Mouse (Mus musculus) hindbrain, embryonic 12.5 days (tissue): ENCODE results near the gene Lbhd2. TPM values are rescaled to one million over a fixed set of nuclear protein-coding genes. Genes with fewer than 3 reads are reported as not detected.

Experiments
- ATAC-seq: fragments of 200-750 bp; cut with Nextera tagmentation; 2 replicates; pipeline ENCODE4 v1.8.0; 2017; ENCODE audit warnings: moderate TSS enrichment; ENCODE audit not compliant: low FRiP score
- H3K27ac ChIP-seq: fragments of 300-500 bp; sonication (generic); 2 replicates; pipeline ENCODE4 v1.5.1; 2016; ENCODE audit warnings: mild to moderate bottlenecking
- H3K27me3 ChIP-seq: fragments of 300-500 bp; sonication (generic); 2 replicates; pipeline ENCODE4 v1.6.1; 2016; ENCODE audit warnings: mild to moderate bottlenecking
- H3K36me3 ChIP-seq: fragments of 300-500 bp; sonication (generic); 2 replicates; pipeline ENCODE4 v1.6.1; 2016; ENCODE audit warnings: mild to moderate bottlenecking
- H3K4me1 ChIP-seq: fragments of 300-500 bp; sonication (generic); 2 replicates; pipeline ENCODE4 v1.6.1; 2016
- H3K4me2 ChIP-seq: fragments of 300-500 bp; sonication (generic); replicated peaks from 2 replicates; pipeline ENCODE4 v1.6.1; 2016; ENCODE audit warnings: mild to moderate bottlenecking
- H3K4me3 ChIP-seq: fragments of 300-500 bp; sonication (generic); 2 replicates; pipeline ENCODE4 v1.5.1; 2016; ENCODE audit warnings: mild to moderate bottlenecking
- H3K9ac ChIP-seq: fragments of 300-500 bp; sonication (generic); 2 replicates; pipeline ENCODE4 v1.6.1; 2016; ENCODE audit warnings: mild to moderate bottlenecking, moderate library complexity
- H3K9me3 ChIP-seq: fragments of 300-500 bp; sonication (generic); replicated peaks from 2 replicates; pipeline ENCODE4 v1.6.1; 2016; ENCODE audit warnings: mild to moderate bottlenecking
- WGBS: fragments of 180-500 bp; shearing (Covaris S2); methylation state at CpG from one replicate; pipeline ENCODE4 v1.1.7; 2016; 5-methylcytosine and 5-hydroxymethylcytosine counted together
- polyA plus RNA-seq: library from polyadenylated mRNA; unstranded; fragments of >200 nt; fragmentation: Nextera tagmentation; extraction: Ambion mirVana; gene quantifications from 2 replicates; pipeline ENCODE4 v1.2.1, GENCODE M21; 2016

The Lbhd2 gene
- polyA plus RNA-seq, 1 experiment from 2014 or later: 0.45 TPM

DNA sequence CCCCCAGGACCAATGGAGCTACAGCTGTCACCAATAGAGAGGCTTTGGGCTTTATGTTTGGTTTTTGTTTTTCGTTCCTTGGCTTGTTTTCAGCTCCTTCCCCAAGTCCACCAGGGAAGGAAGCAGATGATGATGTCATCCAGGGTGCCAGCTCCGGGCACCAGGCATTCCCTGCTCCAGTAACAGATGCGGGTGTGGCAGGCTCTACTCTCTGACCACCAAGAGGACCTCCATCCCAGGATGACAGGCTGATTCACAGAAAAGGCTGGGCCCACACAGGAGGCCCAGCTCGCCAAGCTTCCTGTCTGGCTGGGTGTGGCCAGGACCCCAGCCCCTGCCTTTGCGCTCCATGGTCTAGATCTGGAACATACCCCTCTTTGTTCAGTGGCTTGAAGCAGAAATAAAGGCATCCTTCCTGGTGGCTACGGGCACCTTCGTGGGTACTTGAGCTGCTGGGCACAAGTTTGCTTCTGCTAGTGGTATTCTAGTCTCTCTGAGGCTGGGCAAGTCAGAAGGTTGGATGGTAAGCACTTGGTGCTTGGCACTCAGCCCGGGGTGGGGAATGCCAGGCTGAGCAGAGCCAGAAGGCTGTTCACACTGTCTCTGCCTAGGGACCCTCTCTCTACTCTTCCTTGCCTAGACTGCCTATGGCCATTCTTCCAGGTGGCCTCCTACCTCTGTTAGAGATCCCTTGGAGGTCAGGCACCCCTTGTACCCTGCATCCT lies 5.2 kb downstream of the Lbhd2 start:
- no peaks in the 10 kb centered on the region for H3K36me3 ChIP-seq
- no peak overlapping the region for H3K4me3 ChIP-seq
- H3K9ac ChIP-seq: no peak overlapping the region
- 77% methylated on average over 8 of the region's 8 CpGs for WGBS
- H3K4me1 ChIP-seq: peaks cover 23% of the 10 kb centered on the region
- no peak overlapping the region for H3K27ac ChIP-seq
- no peak overlapping the region for H3K4me2 ChIP-seq
- H3K9me3 ChIP-seq: no peaks in the 10 kb centered on the region
- H3K27me3 ChIP-seq: peaks cover 41% of the 10 kb centered on the region
- no peak for ATAC-seq

DNA sequence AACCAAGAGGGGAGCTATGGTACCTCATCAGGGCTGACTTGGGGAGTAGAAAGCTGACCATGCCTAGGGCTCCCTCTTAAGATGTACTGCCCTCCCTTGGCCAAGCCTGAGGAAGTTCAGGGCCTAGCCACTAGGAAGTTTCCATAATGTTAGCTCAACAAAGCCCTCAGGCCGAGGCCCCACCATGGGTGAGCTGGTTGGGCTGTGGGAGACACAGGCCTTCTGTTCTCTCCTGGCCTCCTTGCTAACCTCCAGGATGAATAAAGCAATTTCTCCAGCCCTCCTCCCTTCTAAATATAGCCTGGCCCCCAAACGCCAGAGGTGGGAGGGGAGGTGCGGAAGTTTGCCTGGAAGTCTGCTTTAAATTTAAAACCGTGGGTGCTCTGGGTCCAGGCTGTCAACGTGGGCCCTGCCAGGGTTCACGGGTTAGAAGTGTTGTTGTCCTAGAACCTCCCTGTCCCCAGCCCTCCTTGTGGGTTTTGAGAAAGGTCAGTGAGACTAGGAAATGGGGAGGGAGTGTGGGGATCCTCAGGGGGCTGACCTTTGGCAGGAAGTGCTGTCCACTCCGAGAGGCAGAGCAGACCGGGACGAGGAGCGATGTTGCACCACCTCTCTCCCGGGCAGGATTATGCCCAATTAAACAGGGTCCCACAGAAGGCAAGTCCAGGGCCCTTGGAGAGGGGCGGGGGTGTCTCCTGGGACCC lies 6.1 kb downstream of the Lbhd2 start:
- WGBS: 22% methylated on average over 12 of the region's 12 CpGs
- Histone ChIP-seq H3K36me3 (no peaks in the 10 kb centered on the region), H3K9ac (peak overlapping the region; percentile 60), H3K27ac (no peak overlapping the region; the same call in 1 of the 2 replicates), H3K9me3 (no peaks in the 10 kb centered on the region), H3K27me3 (peaks cover 37% of the 10 kb centered on the region), H3K4me3 (peak overlapping the region; percentile 32), H3K4me1 (peaks cover 31% of the 10 kb centered on the region), H3K4me2 (peak overlapping the region; percentile 50)
- ATAC-seq: no peak; the same call in 1 of the 2 replicates

DNA sequence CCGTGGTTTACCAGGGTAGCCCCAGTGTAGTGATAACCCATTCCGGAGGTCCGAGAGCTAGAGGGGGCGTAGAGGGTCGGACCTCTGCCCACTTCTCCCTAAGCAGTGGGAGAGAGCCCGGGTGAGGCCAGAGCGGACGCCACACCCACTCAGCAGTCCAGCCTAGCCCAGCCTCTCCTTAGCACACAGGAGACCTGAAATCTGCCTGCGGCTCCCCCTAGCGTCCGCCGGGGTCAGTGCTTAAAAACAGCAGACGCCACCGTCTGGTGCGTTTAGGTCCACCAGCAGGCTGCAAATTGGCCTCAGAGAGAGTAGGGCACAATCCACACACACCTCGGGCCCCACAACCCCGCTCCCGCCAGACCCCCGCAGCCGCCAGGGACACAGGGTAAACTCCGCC lies 6.7 kb downstream of the Lbhd2 start:
- peaks cover 33% of the 10 kb centered on the region for H3K27me3 ChIP-seq
- H3K4me1 ChIP-seq: peaks cover 33% of the 10 kb centered on the region
- peak; percentile 81 for ATAC-seq
- H3K4me2 ChIP-seq: peak overlapping the region; percentile 50
- H3K9ac ChIP-seq: peak overlapping the region; percentile 60
- no peaks in the 10 kb centered on the region for H3K36me3 ChIP-seq
- 2% methylated on average over 21 of the region's 21 CpGs for WGBS
- peak overlapping the region; percentile 32 for H3K4me3 ChIP-seq
- H3K9me3 ChIP-seq: no peaks in the 10 kb centered on the region
- no peak overlapping the region; the same call in 1 of the 2 replicates for H3K27ac ChIP-seq

- peak within 1 kb of the TSS; percentile 12 for H3K4me3 ChIP-seq
- peaks cover 24% of the 10 kb centered on the region for H3K4me1 ChIP-seq
- 2% methylated on average over 17 of the region's 17 CpGs for WGBS
- no peak within 1 kb of the TSS for H3K27ac ChIP-seq
- peak; percentile 33 for ATAC-seq
- no peaks in the 10 kb centered on the region for H3K9me3 ChIP-seq
- H3K27me3 ChIP-seq: peaks cover 44% of the 10 kb centered on the region
- peak within 1 kb of the TSS; percentile 38; the same call in 1 of the 2 replicates for H3K9ac ChIP-seq
- peak within 1 kb of the TSS; percentile 48 for H3K4me2 ChIP-seq
- H3K36me3 ChIP-seq: no peaks in the 10 kb centered on the region
Observed at GRCm38 (mm10) chr12:111416921-111417779, 10.5 kb downstream of the Lbhd2 start, which contains the start of gene Exoc3l4. TSS of gene Exoc3l4 (plus strand) at chr12:111417017.

- H3K9ac ChIP-seq: no peak overlapping the region
- H3K9me3 ChIP-seq: no peaks in the 10 kb centered on the region
- no peak overlapping the region for H3K27ac ChIP-seq
- no peaks in the 10 kb centered on the region for H3K36me3 ChIP-seq
- ATAC-seq: no peak
- 82% methylated on average over 5 of the region's 5 CpGs for WGBS
- H3K4me2 ChIP-seq: no peak overlapping the region
- H3K27me3 ChIP-seq: peaks cover 71% of the 10 kb centered on the region
- H3K4me1 ChIP-seq: peaks cover 20% of the 10 kb centered on the region
- H3K4me3 ChIP-seq: no peak overlapping the region
Observed at GRCm38 (mm10) chr12:111419918-111420317, 13.3 kb downstream of the Lbhd2 start.

DNA sequence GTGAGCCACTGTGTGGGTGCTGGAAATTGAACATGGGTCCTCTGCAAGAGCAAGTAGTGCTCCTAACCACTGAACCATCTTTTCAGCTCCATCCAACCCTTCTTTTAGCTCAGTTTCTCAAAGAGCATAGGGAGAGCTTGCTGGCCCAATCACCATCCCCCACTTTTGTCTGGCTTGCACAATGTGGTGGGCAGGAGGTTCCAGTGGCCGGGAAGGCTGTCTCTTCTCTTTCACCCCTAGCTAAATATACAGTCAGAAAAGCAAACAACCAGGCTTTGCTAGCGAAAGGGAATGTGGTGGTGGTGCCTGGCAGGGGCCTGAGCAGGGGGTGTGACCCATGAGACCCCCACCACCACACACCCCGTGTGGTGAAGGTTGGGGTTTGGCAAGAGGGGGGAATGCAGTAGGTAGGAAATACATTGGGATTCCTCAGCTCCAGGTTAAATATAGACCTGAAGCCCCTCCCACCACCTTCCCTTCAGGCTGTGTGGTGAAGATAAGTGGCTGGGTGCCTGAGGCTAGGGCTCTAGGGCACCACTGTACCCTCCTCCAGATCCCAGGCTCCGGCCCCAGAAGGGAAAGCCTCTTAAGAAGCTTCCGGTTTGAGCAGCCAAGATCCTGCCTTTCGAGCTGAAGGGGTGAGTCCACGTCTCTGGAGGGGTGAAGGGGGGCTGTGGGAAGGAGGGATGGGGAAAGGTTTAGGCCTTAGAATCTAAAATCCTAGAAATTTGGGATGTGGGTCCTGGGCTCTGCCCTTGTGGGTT lies 14.5 kb downstream of the Lbhd2 start:
- no peaks in the 10 kb centered on the region for H3K9me3 ChIP-seq
- no peak overlapping the region for H3K9ac ChIP-seq
- no peaks in the 10 kb centered on the region for H3K36me3 ChIP-seq
- no peak overlapping the region for H3K4me3 ChIP-seq
- H3K4me1 ChIP-seq: peaks cover 20% of the 10 kb centered on the region
- no peak for ATAC-seq
- H3K27ac ChIP-seq: no peak overlapping the region
- H3K27me3 ChIP-seq: peaks cover 82% of the 10 kb centered on the region
- 56% methylated on average over 7 of the region's 7 CpGs for WGBS
- H3K4me2 ChIP-seq: no peak overlapping the region

DNA sequence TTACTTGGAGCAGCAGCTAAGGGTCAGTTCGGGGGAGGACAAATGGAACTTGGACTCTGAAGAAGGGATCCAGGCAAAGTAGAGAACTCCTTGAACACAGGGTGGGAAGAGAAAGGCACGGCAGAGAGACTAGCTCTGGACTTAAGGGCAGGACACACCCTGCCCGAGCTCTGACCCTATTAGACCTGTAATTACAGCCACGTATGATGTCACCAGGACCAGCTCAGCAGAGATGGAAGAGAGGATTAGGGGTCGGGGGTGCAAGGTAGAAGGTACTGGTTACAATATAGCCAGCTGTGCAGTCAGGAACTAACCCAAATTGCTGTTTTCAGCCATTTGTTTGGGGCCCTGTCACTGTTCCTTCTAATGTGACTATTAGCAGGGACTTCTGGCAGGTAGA lies 16.2 kb downstream of the Lbhd2 start:
- WGBS: 49% methylated on average over 5 of the region's 5 CpGs
- Histone ChIP-seq H3K36me3 (no peaks in the 10 kb centered on the region), H3K4me1 (peaks cover 6% of the 10 kb centered on the region; the same call in 1 of the 2 replicates), H3K4me3 (0 out of 2 replicates have a peak overlapping the region, but pooled peaks have one; percentile 23), H3K27ac (no peak overlapping the region), H3K27me3 (peaks cover 87% of the 10 kb centered on the region), H3K4me2 (no peak overlapping the region), H3K9me3 (no peaks in the 10 kb centered on the region), H3K9ac (no peak overlapping the region)
- ATAC-seq: no peak

- Histone ChIP-seq H3K9me3 (no peaks in the 10 kb centered on the region), H3K9ac (0 out of 2 replicates have a peak overlapping the region, but pooled peaks have one; percentile 42), H3K27ac (no peak overlapping the region), H3K4me1 (peaks cover 9% of the 10 kb centered on the region), H3K36me3 (no peaks in the 10 kb centered on the region), H3K27me3 (peaks cover 93% of the 10 kb centered on the region), H3K4me2 (peak overlapping the region; percentile 47), H3K4me3 (peak overlapping the region; percentile 23)
- WGBS: 6% methylated on average over 43 of the region's 43 CpGs
- ATAC-seq: no peak
Observed at GRCm38 (mm10) chr12:111423570-111424129, 17.0 kb downstream of the Lbhd2 start.

DNA sequence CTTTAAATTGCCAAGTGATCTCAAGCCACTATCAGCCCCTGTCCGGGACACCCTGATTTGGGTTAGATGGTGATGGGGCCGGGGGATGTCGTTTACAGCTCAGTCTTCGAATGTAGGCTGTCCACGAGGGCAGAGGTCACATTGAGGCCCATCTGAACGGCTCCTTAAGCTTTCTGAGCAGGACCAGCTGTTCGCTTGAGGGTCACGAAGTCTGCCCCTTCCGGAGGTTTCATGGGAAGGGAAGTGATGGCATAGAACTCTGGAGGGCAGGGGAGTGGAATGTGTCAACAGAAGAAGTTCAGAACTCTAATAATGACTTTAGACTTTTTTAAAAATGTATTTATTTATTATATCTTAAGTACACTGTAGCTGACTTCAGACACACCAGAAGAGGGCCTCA lies 17.9 kb downstream of the Lbhd2 start:
- H3K36me3 ChIP-seq: no peaks in the 10 kb centered on the region
- H3K4me3 ChIP-seq: no peak overlapping the region
- 15% methylated on average over 9 of the region's 9 CpGs for WGBS
- no peaks in the 10 kb centered on the region for H3K9me3 ChIP-seq
- no peak overlapping the region for H3K9ac ChIP-seq
- H3K4me2 ChIP-seq: no peak overlapping the region
- no peak overlapping the region for H3K27ac ChIP-seq
- ATAC-seq: no peak
- H3K4me1 ChIP-seq: peaks cover 18% of the 10 kb centered on the region
- peaks cover 93% of the 10 kb centered on the region for H3K27me3 ChIP-seq

- Histone ChIP-seq H3K9me3 (no peaks in the 10 kb centered on the region), H3K4me2 (no peak overlapping the region), H3K4me1 (peaks cover 25% of the 10 kb centered on the region), H3K27ac (no peak overlapping the region), H3K9ac (no peak overlapping the region), H3K36me3 (no peaks in the 10 kb centered on the region), H3K4me3 (no peak overlapping the region), H3K27me3 (peaks cover 93% of the 10 kb centered on the region)
- 3% methylated on average over 15 of the region's 15 CpGs for WGBS
- 0 out of 2 replicates have a peak, but pooled peaks have one; percentile 6 for ATAC-seq
Observed at GRCm38 (mm10) chr12:111425258-111425657, 18.6 kb downstream of the Lbhd2 start.

DNA sequence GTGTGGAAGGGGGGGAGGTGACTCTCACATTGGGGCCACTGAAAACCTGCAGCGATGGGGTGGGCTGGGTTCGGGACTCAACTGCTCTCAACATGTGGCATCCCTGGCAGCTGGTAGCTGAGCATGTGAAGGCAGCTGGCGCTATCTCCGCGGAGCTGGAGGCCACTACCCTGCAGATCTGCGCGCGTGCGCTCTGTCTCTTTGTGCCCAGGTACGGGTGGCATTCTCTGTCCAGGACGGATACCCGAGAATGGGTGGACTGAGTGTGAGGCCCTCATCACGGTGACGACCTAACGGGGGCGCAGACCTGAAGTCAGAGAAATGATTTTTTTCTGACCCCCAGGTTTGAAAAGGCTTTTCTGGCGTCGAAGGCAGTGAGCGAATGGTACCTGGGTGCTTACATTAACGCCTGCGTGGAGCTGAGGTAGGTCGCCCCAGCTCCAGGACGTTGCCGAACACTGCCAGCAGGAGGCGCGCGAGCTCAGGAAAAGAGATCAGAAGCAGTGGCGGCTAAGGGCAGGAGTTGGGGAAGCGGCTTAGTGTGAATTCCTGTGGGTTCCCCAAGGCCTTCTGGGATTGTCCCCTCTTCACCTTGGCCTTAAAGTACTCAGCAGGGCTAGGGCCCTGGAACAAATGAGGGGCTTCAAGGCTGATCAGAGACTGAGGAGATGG lies 19.3 kb downstream of the Lbhd2 start:
- Histone ChIP-seq H3K4me2 (no peak overlapping the region; the same call in 1 of the 2 replicates), H3K9ac (no peak overlapping the region; the same call in 1 of the 2 replicates)
- WGBS: 20% methylated on average over 28 of the region's 29 CpGs

More for the DNA sequence above, 19.3 kb downstream of the Lbhd2 start:
- no peaks in the 10 kb centered on the region for H3K36me3 ChIP-seq
- H3K27ac ChIP-seq: no peak overlapping the region
- H3K27me3 ChIP-seq: peaks cover 96% of the 10 kb centered on the region
- no peaks in the 10 kb centered on the region for H3K9me3 ChIP-seq
- peaks cover 30% of the 10 kb centered on the region for H3K4me1 ChIP-seq
- H3K4me3 ChIP-seq: no peak overlapping the region
- ATAC-seq: 0 out of 2 replicates have a peak, but pooled peaks have one; percentile 26
